Mouse (Mus musculus): ENCODE measurements around the gene Gm21972. TPM values are rescaled to one million over a fixed set of nuclear protein-coding genes. Genes with fewer than 3 reads are reported as not detected.

Gene Gm21972
- polyA plus RNA-seq, 1 experiment from 2014 or later = 0.63 TPM

DNA sequence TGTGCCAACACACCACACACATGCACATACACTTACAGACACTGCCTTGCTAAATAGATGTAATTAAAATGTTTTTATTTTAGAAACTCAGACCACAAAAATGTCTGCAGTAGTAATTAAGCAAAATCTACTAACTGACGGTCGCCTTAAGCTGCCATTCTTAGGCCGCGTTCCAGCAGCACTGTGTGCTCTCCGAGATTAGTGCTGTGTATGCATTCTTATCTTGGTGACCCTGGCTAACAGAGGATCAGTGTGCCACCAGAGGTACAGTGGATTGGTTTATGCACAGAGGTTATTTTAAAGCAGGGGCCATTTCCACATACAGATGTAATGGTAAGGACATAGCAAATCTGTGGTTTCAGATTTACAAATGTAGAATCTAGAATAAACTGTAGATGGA, 27.6 kb downstream of the Gm21972 start:
- Histone ChIP-seq H3K4me2 (no peak overlapping the region), H3K4me3 (no peak overlapping the region), H3K9me3 (replicated peaks) (no peaks in the 10 kb centered on the region), H3K9ac (no peak overlapping the region), H3K36me3 (peaks cover 47% of the 10 kb centered on the region), H3K27me3 (replicated peaks) (no peaks in the 10 kb centered on the region), H3K27ac (ENCODE audit: poor library complexity, severe bottlenecking) (no peak overlapping the region), H3K4me1 (replicated peaks) (no peaks in the 10 kb centered on the region)
- 69% methylated on average over 5 of the region's 5 CpGs for WGBS
- no peak for ATAC-seq (ENCODE audit: insufficient number of reproducible peaks, low FRiP score)

DNA sequence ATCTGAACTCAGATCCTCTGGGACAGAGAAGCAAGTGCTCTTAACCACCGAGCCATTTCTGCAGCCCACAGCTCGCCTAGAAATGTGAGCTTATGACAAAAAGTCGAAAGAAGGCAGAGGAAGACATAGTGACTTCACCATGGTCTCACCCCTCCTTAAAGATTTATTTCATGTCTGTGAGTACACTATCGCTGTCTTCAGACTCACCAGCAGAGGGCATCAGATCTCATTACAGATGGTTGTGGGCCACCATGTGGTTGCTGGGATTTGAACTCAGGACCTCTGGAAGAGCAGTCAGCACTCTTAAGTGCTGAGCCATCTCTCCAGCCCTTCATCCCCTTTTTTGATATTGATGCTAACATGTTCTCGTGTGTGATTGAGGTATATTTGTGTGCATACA, 41.2 kb downstream of the Gm21972 start:
- no peaks in the 10 kb centered on the region for H3K27me3 ChIP-seq (replicated peaks)
- no peaks in the 10 kb centered on the region for H3K9me3 ChIP-seq (replicated peaks)
- no peak overlapping the region for H3K9ac ChIP-seq
- WGBS = 90% methylated on average over 5 of the region's 5 CpGs
- no peak for ATAC-seq (ENCODE audit: insufficient number of reproducible peaks, low FRiP score)
- H3K4me1 ChIP-seq (replicated peaks) = no peaks in the 10 kb centered on the region
- no peak overlapping the region for H3K27ac ChIP-seq (ENCODE audit: poor library complexity, severe bottlenecking)
- peaks cover 32% of the 10 kb centered on the region for H3K36me3 ChIP-seq
- H3K4me2 ChIP-seq = no peak overlapping the region
- no peak overlapping the region for H3K4me3 ChIP-seq

DNA sequence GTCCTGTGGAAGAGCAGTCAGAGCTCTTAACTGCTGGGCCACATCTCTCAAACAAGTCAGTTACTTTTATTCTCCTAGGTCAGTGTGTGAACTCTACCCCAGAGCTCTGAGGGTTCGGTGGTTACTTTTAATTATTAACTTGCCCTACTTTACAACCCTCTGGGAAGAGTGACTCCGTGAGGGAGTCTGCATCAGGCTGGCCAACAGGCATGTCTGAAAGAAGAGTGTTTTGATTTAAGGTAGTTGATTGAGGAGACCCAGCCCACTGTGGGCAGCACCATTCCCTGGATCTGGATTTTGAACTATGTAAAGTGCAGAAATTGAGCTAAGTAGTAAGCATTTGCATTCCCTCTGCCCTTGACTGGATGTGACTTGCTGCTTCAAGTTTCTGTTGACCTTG, 42.6 kb downstream of the Gm21972 start:
- Histone ChIP-seq H3K36me3 (peaks cover 27% of the 10 kb centered on the region), H3K4me2 (no peak overlapping the region)
- WGBS = 93% methylated on average over 2 of the region's 2 CpGs

DNA sequence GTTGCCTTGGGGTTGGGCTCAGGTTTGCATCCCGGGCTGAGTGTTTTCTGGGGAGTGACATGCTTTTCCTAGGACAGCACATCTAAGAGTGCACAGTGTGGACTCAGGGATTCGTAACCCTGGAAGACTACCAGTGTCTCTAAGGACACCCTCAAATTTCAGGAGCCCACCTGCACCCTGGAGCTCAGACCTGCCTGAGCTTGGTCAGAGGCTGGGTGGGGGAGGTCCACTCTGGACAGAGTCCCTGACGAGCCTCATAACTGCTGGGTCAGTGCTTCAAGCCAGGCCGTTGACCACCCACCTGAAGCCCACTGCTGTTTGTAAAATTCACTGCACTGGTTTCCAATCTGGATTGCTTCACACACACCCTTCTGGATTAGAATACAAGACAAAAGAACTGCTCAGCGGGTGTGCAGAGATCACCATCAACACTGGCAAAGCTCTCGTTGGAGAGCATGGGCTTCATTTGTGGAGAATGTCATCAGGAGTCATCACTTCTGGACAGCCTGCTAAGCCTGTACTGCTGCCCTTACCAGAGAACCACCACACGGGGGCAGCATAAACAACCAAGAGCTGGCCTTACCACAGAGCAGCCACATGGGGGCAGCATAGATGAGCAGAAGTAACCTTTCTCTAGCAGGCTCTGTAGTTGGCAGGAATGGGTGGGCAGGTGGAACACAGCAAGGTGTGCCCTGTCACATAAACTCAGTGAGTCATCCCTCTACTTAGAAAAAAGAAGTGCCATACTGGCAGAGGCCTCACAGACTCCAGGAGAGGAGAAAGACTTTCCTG, 45.2 kb downstream of the Gm21972 start:
- Histone ChIP-seq H3K9ac (no peak overlapping the region), H3K4me3 (no peak overlapping the region), H3K9me3 (replicated peaks) (no peaks in the 10 kb centered on the region), H3K36me3 (peaks cover 17% of the 10 kb centered on the region), H3K4me1 (replicated peaks) (no peaks in the 10 kb centered on the region), H3K27me3 (replicated peaks) (no peaks in the 10 kb centered on the region), H3K4me2 (no peak overlapping the region), H3K27ac (ENCODE audit: poor library complexity, severe bottlenecking) (no peak overlapping the region)
- WGBS = 46% methylated on average over 7 of the region's 7 CpGs
- ATAC-seq (ENCODE audit: insufficient number of reproducible peaks, low FRiP score) = peak; percentile 49; the same call in 1 of the 2 replicates

More for the DNA sequence above, 42.6 kb downstream of the Gm21972 start:
- H3K27me3 ChIP-seq (replicated peaks) = no peaks in the 10 kb centered on the region
- H3K4me1 ChIP-seq (replicated peaks) = no peaks in the 10 kb centered on the region
- no peak overlapping the region for H3K27ac ChIP-seq (ENCODE audit: poor library complexity, severe bottlenecking)
- no peak overlapping the region for H3K9ac ChIP-seq
- no peak for ATAC-seq (ENCODE audit: insufficient number of reproducible peaks, low FRiP score)
- H3K9me3 ChIP-seq (replicated peaks) = no peaks in the 10 kb centered on the region
- H3K4me3 ChIP-seq = no peak overlapping the region

DNA sequence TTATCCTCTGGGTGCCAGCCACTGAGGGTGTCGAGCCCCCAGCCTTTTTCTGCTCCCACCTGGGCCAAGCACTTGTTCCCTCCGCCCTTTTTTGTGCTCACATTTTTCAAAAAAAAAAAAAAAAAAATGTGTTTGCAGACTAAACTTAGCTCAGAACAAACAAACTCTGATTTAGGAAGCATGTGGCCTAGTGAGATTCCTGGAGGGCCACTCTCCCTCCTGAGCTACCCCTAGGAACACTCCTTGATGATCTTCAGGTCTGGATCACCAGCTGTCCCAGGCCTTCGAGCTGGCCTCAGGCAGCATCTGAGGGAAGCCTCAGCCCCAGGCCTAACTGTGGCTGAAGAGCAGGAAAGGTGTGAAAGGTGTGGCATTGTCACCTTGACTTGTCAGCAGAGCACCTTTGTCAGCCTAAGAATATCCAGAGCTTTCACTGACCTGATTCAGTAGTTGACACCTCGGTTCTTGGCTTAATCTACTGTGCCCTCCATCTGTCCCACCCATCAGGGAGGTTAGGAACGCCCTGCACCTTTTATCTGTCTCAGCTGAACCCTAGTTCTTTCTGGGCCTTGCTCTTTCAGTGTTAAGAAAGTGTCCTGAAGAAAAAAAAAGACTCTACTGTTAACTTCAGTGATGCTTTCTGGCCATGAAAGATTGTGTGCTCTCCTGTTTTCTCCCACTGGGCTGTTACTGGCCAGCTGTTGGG, 48.7 kb downstream of the Gm21972 start:
- Histone ChIP-seq H3K36me3 (0 out of 2 replicates have a peak, but pooled peaks cover under 1% of the 10 kb centered on the region), H3K9me3 (replicated peaks) (no peaks in the 10 kb centered on the region), H3K4me3 (no peak overlapping the region), H3K27ac (ENCODE audit: poor library complexity, severe bottlenecking) (no peak overlapping the region), H3K27me3 (replicated peaks) (no peaks in the 10 kb centered on the region), H3K4me1 (replicated peaks) (no peaks in the 10 kb centered on the region), H3K4me2 (no peak overlapping the region), H3K9ac (no peak overlapping the region)
- WGBS = 66% methylated on average over 5 of the region's 5 CpGs
- ATAC-seq (ENCODE audit: insufficient number of reproducible peaks, low FRiP score) = no peak

DNA sequence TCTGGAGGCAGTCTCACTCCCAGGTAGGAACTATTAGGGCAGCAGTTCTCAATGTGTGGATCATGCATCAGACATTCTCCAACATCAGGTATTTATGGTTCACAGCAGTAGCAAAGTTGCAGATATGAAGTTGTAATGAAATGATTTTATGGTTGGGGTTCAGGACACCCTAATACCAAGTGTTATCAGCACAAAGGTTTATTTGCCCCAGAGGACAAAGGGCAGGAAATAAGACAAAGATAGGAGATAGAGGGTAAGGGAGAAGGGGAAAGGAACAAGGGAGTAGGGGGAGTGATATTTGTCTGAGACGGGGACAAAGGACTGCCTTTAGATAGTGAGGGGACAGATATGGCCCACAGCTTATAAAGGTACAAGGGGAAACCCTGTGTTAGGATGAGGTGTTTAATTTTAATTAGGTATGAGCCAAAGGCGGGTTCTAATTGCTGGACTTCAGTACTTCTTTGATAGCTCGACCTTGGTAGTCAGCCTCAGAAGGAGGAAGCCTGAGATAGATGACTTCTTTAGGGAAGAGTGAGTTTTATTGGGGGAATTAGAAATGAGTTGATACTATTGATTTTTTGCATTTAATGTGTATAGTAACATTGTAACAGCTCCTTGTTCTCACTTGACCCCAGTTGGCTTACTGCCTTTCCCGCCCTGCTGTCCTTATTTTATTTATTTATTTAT, 50.3 kb downstream of the Gm21972 start:
- WGBS = 75% methylated on average over 4 of the region's 4 CpGs
- no peaks in the 10 kb centered on the region for H3K9me3 ChIP-seq (replicated peaks)
- no peak for ATAC-seq (ENCODE audit: insufficient number of reproducible peaks, low FRiP score)
- H3K27ac ChIP-seq (ENCODE audit: poor library complexity, severe bottlenecking) = no peak overlapping the region
- H3K4me3 ChIP-seq = no peak overlapping the region
- H3K4me2 ChIP-seq = no peak overlapping the region
- no peaks in the 10 kb centered on the region for H3K4me1 ChIP-seq (replicated peaks)
- no peak overlapping the region for H3K9ac ChIP-seq
- no peaks in the 10 kb centered on the region for H3K36me3 ChIP-seq
- H3K27me3 ChIP-seq (replicated peaks) = no peaks in the 10 kb centered on the region

DNA sequence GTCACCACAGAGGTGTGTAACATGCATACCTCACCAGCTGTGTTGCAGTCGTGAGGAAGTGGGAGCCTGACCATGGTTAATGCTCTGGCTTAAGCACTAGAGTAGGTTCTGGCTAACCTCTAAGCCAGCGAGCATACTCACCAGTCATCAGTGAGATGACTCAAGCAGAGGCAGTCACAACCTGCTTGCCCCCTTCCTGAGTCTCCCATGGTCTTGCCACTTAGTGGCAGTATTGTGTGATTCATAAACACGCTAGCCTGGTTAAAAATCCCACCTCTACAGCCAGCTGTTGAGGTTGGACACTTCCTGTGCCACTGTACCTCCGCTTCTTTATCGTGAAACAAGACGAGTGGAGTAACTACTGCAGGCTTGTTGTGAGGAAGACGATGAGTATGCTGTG, 53.3 kb downstream of the Gm21972 start:
- Histone ChIP-seq H3K9me3 (replicated peaks) (no peaks in the 10 kb centered on the region), H3K27me3 (replicated peaks) (no peaks in the 10 kb centered on the region), H3K36me3 (peaks cover 6% of the 10 kb centered on the region), H3K9ac (no peak overlapping the region), H3K4me2 (no peak overlapping the region), H3K4me1 (replicated peaks) (peaks cover 6% of the 10 kb centered on the region), H3K4me3 (no peak overlapping the region), H3K27ac (ENCODE audit: poor library complexity, severe bottlenecking) (no peak overlapping the region)
- 83% methylated on average over 7 of the region's 7 CpGs for WGBS
- no peak for ATAC-seq (ENCODE audit: insufficient number of reproducible peaks, low FRiP score)

DNA sequence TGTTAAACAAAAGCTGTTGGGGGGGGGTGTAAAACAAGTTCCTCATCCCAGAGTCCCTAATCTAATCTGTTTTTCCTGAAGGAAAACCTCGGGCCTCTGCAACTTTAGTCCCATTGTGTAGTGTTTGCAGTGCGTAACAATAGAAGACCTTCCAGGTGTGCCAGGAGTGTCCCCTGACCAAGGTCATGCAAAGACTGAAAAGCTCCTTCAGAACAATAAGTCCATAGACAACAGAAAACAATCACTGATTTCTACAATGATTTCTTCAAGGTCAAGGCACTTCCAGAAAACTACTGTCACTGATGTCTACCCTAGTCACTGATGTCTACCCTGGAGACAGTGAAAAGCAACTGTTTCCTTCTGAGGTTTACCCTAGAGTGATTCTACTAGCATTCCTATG, 54.4 kb downstream of the Gm21972 start:
- 58% methylated on average over 2 of the region's 2 CpGs for WGBS
- Histone ChIP-seq H3K27me3 (replicated peaks) (no peaks in the 10 kb centered on the region), H3K4me3 (no peak overlapping the region), H3K36me3 (peaks cover 9% of the 10 kb centered on the region), H3K27ac (ENCODE audit: poor library complexity, severe bottlenecking) (no peak overlapping the region), H3K9me3 (replicated peaks) (no peaks in the 10 kb centered on the region), H3K4me2 (no peak overlapping the region), H3K9ac (no peak overlapping the region), H3K4me1 (replicated peaks) (peaks cover 6% of the 10 kb centered on the region)
- no peak for ATAC-seq (ENCODE audit: insufficient number of reproducible peaks, low FRiP score)

DNA sequence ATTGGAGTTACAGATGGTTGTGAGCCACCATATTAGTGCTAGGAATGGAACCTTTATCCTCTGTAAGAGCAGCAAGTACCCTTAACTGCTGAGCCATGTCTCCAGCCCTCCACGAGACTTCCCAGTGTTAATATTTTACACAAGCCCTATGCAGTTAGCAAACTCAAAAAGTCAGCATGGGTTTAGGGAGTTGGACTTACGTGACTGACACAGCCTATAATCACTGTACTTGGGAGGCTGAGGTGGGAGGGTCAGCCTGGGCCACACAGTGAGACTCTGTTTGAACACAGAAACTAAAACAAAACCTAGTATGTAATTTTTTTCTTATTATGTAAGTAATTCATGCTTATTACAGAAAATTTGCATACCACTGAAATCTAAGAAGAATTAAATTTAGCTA, 54.8 kb downstream of the Gm21972 start:
- Histone ChIP-seq H3K4me3 (no peak overlapping the region), H3K27me3 (replicated peaks) (no peaks in the 10 kb centered on the region), H3K27ac (ENCODE audit: poor library complexity, severe bottlenecking) (no peak overlapping the region), H3K9ac (no peak overlapping the region), H3K4me1 (replicated peaks) (peaks cover 6% of the 10 kb centered on the region), H3K9me3 (replicated peaks) (no peaks in the 10 kb centered on the region), H3K4me2 (no peak overlapping the region), H3K36me3 (peaks cover 10% of the 10 kb centered on the region)
- 89% methylated on average over 2 of the region's 2 CpGs for WGBS
- ATAC-seq (ENCODE audit: insufficient number of reproducible peaks, low FRiP score) = no peak

DNA sequence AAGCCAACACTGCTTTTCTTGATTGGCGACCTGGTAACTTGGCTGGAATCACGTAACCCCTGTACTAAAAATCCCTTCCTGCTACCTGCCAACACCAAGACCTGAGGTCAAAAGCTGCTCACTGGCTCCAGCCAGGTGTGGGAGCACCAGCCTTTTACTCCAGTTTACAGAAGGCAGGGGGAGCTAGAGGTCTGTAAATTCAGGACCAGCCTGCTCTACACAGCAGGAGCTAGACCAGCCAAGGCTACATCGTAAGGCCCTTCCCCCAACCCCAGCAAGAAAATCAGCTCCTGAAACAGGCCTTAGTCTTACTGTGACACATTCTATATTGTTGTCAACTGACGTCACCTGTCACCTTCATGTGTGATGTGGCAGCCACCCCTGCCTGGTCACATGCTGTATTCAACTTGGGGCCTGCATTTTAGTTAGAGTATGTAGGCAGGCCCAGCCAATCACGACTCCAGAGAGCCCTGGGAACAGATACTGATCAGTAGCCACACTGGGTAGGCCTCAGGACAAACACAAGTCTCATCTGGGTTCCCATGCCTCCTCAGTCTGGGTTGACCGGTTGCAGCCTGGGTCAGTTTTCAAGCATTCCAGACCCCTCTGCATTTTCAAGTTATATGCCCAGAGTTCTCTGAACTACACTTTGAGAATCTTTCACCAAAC, 55.7 kb downstream of the Gm21972 start:
- Histone ChIP-seq H3K4me1 (replicated peaks) (peaks cover 6% of the 10 kb centered on the region), H3K9me3 (replicated peaks) (no peaks in the 10 kb centered on the region), H3K4me3 (no peak overlapping the region), H3K36me3 (peaks cover 13% of the 10 kb centered on the region), H3K4me2 (no peak overlapping the region), H3K27ac (ENCODE audit: poor library complexity, severe bottlenecking) (no peak overlapping the region), H3K27me3 (replicated peaks) (no peaks in the 10 kb centered on the region), H3K9ac (no peak overlapping the region)
- ATAC-seq (ENCODE audit: insufficient number of reproducible peaks, low FRiP score) = no peak
- 75% methylated on average over 6 of the region's 6 CpGs for WGBS

DNA sequence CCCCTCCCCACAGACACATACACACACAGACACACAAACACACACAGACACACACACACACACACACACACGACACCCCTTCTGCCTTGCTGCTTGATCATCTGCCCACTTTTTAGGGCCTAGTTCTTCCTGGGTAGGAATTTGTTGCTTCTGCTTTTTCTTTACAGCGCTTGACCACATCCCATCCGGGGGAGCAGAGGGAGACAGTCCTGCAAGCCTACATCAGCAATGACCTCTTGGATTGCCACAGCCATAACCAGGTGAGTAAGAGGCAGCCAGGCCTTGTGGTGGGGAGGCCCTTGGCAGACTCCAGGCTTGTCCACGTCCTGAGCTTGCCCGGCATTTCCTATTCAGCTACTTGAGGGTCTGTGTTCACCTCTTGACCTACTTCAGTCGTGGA, 57.4 kb downstream of the Gm21972 start:
- Histone ChIP-seq H3K27ac (ENCODE audit: poor library complexity, severe bottlenecking) (no peak overlapping the region), H3K4me3 (no peak overlapping the region), H3K4me2 (no peak overlapping the region), H3K9ac (no peak overlapping the region), H3K27me3 (replicated peaks) (no peaks in the 10 kb centered on the region), H3K36me3 (peaks cover 14% of the 10 kb centered on the region), H3K9me3 (replicated peaks) (no peaks in the 10 kb centered on the region), H3K4me1 (replicated peaks) (peaks cover 6% of the 10 kb centered on the region)
- ATAC-seq (ENCODE audit: insufficient number of reproducible peaks, low FRiP score) = no peak
- WGBS = 76% methylated on average over 6 of the region's 6 CpGs
